Mouse (Mus musculus): ENCODE measurements around the gene Samt2. TPM values are rescaled to one million over a fixed set of nuclear protein-coding genes. Genes with fewer than 3 reads are reported as not detected.
"Not testable (repeated sequence)": the region's sequence is repeated elsewhere in the genome, so short reads cannot be mapped to it uniquely, and the experiment has no call there.

The Samt2 gene
- not detected for total RNA-seq (2021)
- long read RNA-seq, experiment 1, result 0 reads
- long read RNA-seq, experiment 2, result 0 reads

DNA sequence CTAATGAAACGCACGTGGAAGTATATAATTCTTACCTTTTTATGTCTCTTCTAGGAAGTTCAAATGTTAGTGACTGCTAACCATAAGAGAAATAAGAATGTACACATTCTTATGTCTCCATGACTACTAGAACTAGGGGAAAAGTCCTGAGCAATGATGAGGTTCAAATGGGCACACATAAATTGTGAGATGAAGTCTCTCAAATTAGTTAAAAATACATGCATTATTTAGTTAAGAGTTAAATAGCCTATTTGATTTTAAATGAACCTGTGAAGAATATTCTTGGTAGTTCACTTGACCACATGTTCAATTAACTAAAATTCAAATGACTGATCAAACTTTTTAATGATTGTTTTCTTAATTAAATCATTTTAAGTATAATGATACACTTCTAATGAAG, at the start of gene Samt2:
Gene Samt2, minus strand, starts transcription at position 101 of the 400 bp plus-strand sequence.
- not testable (repeated sequence) for DNase-seq

Other genes with a start within 250 kb of the Samt2 start
- gene 4930524N10Rik, start 236.0 kb downstream of the Samt2 start, total RNA-seq (2021), result not detected
- not detected for gene Samt4, start 97.4 kb downstream of the Samt2 start, total RNA-seq (2021)